Mouse (Mus musculus) megakaryocyte, embryonic 14.5 days (primary cell): ENCODE measurements at regions not wholly inside any gene's neighbourhood (a gene's known extent, or its start where the extent isn't known, plus 50 kb on each side); places are given as distances from the start of the nearest gene placed in this dataset.

Experiments used
- FLI1 ChIP-seq: IDR thresholded peaks from 2 replicates; pipeline ENCODE4 v1.6.1; 2012; ENCODE audit warnings: low read length, inconsistent platforms, mixed read lengths
- GATA1 ChIP-seq: IDR thresholded peaks from 3 replicates; pipeline ENCODE4 v1.6.1; 2012; ENCODE audit warnings: mixed read lengths, low read length, inconsistent platforms, borderline replicate concordance

DNA sequence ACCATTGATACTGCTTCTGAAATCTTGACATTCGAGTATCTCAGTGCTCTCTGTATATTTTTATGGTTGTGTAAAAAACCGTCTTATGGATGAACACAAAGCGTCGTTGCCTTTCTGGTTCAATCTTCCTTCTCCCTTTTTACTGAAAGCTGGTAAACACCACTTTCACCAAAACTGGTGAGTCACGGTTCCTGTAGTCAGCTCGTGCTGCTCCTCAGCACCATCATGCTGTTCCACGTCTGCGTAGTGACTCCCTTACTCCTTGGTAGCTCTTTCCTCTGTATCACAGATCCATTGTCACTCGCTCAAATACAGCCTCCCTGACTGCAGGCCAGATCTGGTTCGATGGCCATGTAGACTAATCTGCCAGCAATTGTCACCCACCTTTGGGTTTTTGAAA, 346.2 kb upstream of the Zmiz1 start:
- no peak for TF ChIP-seq GATA1
- no peak for TF ChIP-seq FLI1
